Comparison of ENCODE assay signal across 13 mouse cellular contexts in the genomic region with DNA sequence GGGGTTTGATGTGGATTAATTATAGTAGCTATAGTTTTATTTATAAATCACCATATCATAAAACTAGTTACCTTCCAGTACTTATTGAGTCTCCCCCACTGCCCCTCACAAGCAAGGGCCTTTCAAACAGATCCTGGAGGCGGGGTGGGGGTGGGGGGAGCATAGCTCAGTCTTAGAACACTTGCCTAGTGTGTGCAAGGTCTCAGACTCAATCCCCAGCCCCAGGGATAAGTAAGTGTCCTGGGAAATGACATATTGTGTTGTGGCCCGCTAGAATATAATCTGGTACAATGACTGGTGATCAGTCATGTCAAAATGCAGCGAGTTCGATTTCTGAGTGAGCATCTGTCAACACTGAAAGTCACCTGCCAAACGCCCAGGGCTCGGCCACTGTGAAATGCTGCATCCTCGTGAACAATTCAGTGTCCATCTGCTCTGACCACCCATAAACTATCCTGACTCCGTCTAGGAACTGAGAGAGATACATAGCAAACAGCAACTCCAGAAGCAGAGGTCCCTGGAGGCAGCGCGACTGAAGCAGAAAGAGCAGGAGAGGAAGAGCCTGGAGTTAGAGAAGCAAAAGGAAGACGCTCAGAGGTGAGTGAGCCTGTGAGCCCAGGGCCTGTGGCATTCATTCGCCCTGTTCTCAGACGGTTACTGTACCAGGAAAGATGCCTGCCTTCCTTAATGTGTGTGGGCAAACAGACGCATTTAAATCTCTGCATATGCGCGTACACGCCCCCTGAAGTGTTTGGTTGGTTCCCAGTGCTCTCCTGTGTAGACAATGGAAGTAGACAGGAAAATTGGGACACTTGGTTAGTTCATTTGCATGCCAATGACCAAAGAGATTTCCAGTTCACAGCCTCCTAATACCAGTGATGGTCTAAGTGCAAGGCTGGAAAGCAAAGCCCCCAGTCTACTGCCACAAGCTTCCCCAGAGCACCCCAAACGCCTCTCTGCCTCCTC.
DNase-seq lines count a peak whose midpoint lies in the region; ATAC-seq and TF ChIP-seq lines count a peak whose summit lies in the region.
"Had no signal": no experiment of that assay in that cellular context is flagged by ENCODE, and none has a peak within 500 bp of the region (broad histone marks: within the 10 kb centered on the region; RNA-seq: fewer than 3 reads in every experiment).

No protein-coding gene starts in this region.

- H3K4me2 ChIP-seq in forebrain, embryonic 13.5 days = peak overlapping the region; percentile 42
- no peak overlapping the region for H3K4me2 ChIP-seq in lung, postnatal 0 days (replicated peaks; ENCODE audit: low read depth, low read length)
- H3K4me2 ChIP-seq: limb, embryonic 13.5 days had no signal

- 35% methylated on average over 18 of the region's 18 CpGs for WGBS in forebrain, embryonic 13.5 days
- 67% methylated on average over 18 of the region's 18 CpGs for WGBS in midbrain, embryonic 10.5 days
- WGBS in lung, postnatal 0 days = 80% methylated on average over 18 of the region's 18 CpGs

- no peaks in the 10 kb centered on the region for H3K27me3 ChIP-seq in forebrain, embryonic 13.5 days
- no peaks in the 10 kb centered on the region for H3K27me3 ChIP-seq in midbrain, embryonic 10.5 days (ENCODE audit: low read depth, poor library complexity, severe bottlenecking)
- no peaks in the 10 kb centered on the region for H3K27me3 ChIP-seq in lung, postnatal 0 days (replicated peaks; ENCODE audit: insufficient read depth, low read length)
- H3K27me3 ChIP-seq: limb, embryonic 13.5 days had no signal

- H3K4me1 ChIP-seq in forebrain, embryonic 13.5 days = peaks cover 25% of the 10 kb centered on the region
- H3K4me1 ChIP-seq in midbrain, embryonic 10.5 days = peaks cover 36% of the 10 kb centered on the region
- 0 out of 2 replicates have a peak, but pooled peaks cover 3% of the 10 kb centered on the region for H3K4me1 ChIP-seq in lung, postnatal 0 days (ENCODE audit: insufficient read depth, low read depth, low read length)

- no peak for TF ChIP-seq CTCF in left cerebral cortex, adult 2 months (IDR thresholded peaks at IDR 0.05)
- TF ChIP-seq CTCF in lung, postnatal 0 days (IDR thresholded peaks at IDR 0.05) = no peak

- peaks cover 33% of the 10 kb centered on the region for H3K36me3 ChIP-seq in forebrain, embryonic 13.5 days (ENCODE audit: poor library complexity, severe bottlenecking)
- peaks cover 60% of the 10 kb centered on the region for H3K36me3 ChIP-seq in midbrain, embryonic 10.5 days
- no peaks in the 10 kb centered on the region for H3K36me3 ChIP-seq in lung, postnatal 0 days (ENCODE audit: insufficient read depth, low read length)

- intact Hi-C loops in left cerebral cortex, adult 2 months (cut with DNase I) = no loop called here
- intact Hi-C loops in left cerebral cortex, postnatal 14 days (cut with DNase I) = no loop called here

- no peak for TF ChIP-seq EP300 in lung, postnatal 0 days (IDR thresholded peaks at IDR 0.05)

- DNase-seq in left cerebral cortex, adult 2 months (ENCODE audit: extremely low spot score in 1 of 2, low spot score in 2 of 2) = no peak
- no peak for DNase-seq in left cerebral cortex, postnatal 14 days (ENCODE audit: low spot score in 2 of 2)
- DNase-seq in midbrain, embryonic 10.5 days (ENCODE audit: low spot score) = no peak
- peak; percentile 90 for DNase-seq in retina, postnatal 1 day
- no peak for DNase-seq in lung, postnatal 0 days (ENCODE audit: low spot score)
- no peak for DNase-seq in left cerebral cortex, adult 18-20 months (ENCODE audit: low spot score in 2 of 2)
- DNase-seq: gastrocnemius, postnatal 36 days; kidney, postnatal 4 days had no signal

- H3K27ac ChIP-seq in left cerebral cortex, adult 2 months = peak overlapping the region; percentile 38
- peak overlapping the region; percentile 83 for H3K27ac ChIP-seq in forebrain, embryonic 13.5 days
- peak overlapping the region; percentile 73 for H3K27ac ChIP-seq in midbrain, embryonic 10.5 days (replicated peaks)
- no peak overlapping the region for H3K27ac ChIP-seq in lung, postnatal 0 days (ENCODE audit: low read length)
- H3K27ac ChIP-seq: limb, embryonic 13.5 days; stomach, postnatal 0 days had no signal

- no peaks in the 10 kb centered on the region for H3K9me3 ChIP-seq in forebrain, embryonic 13.5 days (replicated peaks)
- H3K9me3 ChIP-seq in midbrain, embryonic 10.5 days (replicated peaks) = no peaks in the 10 kb centered on the region
- H3K9me3 ChIP-seq in lung, postnatal 0 days (ENCODE audit: low read length) = no peaks in the 10 kb centered on the region
- H3K9me3 ChIP-seq: limb, embryonic 13.5 days had no signal

- ATAC-seq in forebrain, embryonic 13.5 days = peak; percentile 74
- no peak for ATAC-seq in lung, postnatal 0 days
- no peak for ATAC-seq in megakaryocyte-erythroid progenitor cell, adult 5-6 weeks (replicated peaks; ENCODE audit: low FRiP score, low TSS enrichment, poor library complexity, severe bottlenecking)
- ATAC-seq: CD4-positive, CD25-positive, alpha-beta regulatory T cell, adult 4 months had no signal

- peak overlapping the region; percentile 51 for H3K9ac ChIP-seq in forebrain, embryonic 13.5 days
- no peak overlapping the region for H3K9ac ChIP-seq in lung, postnatal 0 days (replicated peaks; ENCODE audit: low read depth)
- H3K9ac ChIP-seq: limb, embryonic 13.5 days had no signal

- no peak overlapping the region for H3K4me3 ChIP-seq in left cerebral cortex, adult 2 months
- no peak overlapping the region; the same call in 1 of the 2 replicates for H3K4me3 ChIP-seq in forebrain, embryonic 13.5 days
- H3K4me3 ChIP-seq in midbrain, embryonic 10.5 days = no peak overlapping the region
- no peak overlapping the region for H3K4me3 ChIP-seq in lung, postnatal 0 days (ENCODE audit: low read depth, low read length)
- H3K4me3 ChIP-seq: limb, embryonic 13.5 days had no signal
